Mouse (Mus musculus): Measurements from ENCODE around the gene Ptbp3. TPM values are rescaled to one million over a fixed set of nuclear protein-coding genes. Genes with fewer than 3 reads are reported as not detected.
A peak's percentile ranks its signal among the peaks of the same experiment; 100 is the strongest.

Gene Ptbp3
- total RNA-seq, 4 experiments from 2014 or later, result 34.8 to 37.4 (median 36.7) TPM

GRCm38 (mm10) chr4:59437990-59438854 is 110.9 kb downstream of the Ptbp3 start, which contains the start of gene Susd1:
TSS of gene Susd1 (minus strand) at chr4:59438633.
- DNase-seq (ENCODE audit: low spot score in 2 of 2), result peak; percentile 27 to 54

GRCm38 (mm10) chr4:59435951-59436350 is 113.2 kb downstream of the Ptbp3 start:
- DNase-seq (ENCODE audit: low spot score in 2 of 2), result no peak

- DNase-seq (ENCODE audit: low spot score in 2 of 2), result no peak
Observed at GRCm38 (mm10) chr4:59434039-59434438, 115.1 kb downstream of the Ptbp3 start.

GRCm38 (mm10) chr4:59429128-59429527 is 120.0 kb downstream of the Ptbp3 start:
- DNase-seq (ENCODE audit: low spot score in 2 of 2), result no peak

GRCm38 (mm10) chr4:59426429-59426828 is 122.7 kb downstream of the Ptbp3 start:
- no peak for DNase-seq (ENCODE audit: low spot score in 2 of 2)

- no peak for DNase-seq (ENCODE audit: low spot score in 2 of 2)
Observed at GRCm38 (mm10) chr4:59422808-59423207, 126.4 kb downstream of the Ptbp3 start.

GRCm38 (mm10) chr4:59422025-59422783 is 127.0 kb downstream of the Ptbp3 start:
- DNase-seq (ENCODE audit: low spot score in 2 of 2), result no peak

Other genes with a start within 250 kb of the Ptbp3 start
- gene Susd1, start 110.7 kb downstream of the Ptbp3 start, total RNA-seq (2022), result 10 to 100 TPM in 2 of 4 experiments, 1 to 10 TPM in 2; 8.3 to 11.1 (median 10.1) TPM
- gene Hsdl2, start 32.2 kb upstream of the Ptbp3 start, total RNA-seq (2022), result 10 to 100 TPM; 23.0 to 31.4 (median 29.0) TPM
- gene E130308A19Rik, start 76.8 kb upstream of the Ptbp3 start, total RNA-seq (2022), result 10 to 100 TPM; 11.6 to 16.6 (median 13.0) TPM